Mouse (Mus musculus): ENCODE measurements around the gene Pyy. TPM values are rescaled to one million over a fixed set of nuclear protein-coding genes. Genes with fewer than 3 reads are reported as not detected.

Gene Pyy
- polyA plus RNA-seq, 1 experiment from 2014 or later: not detected

- no peaks in the 10 kb centered on the region; the same call in 1 of the 2 replicates for H3K36me3 ChIP-seq (replicated peaks; ENCODE audit: insufficient read depth, low read length)
- H3K4me2 ChIP-seq (ENCODE audit: low read depth, low read length): no peak overlapping the region
- 36% methylated on average over 16 of the region's 16 CpGs for WGBS (ENCODE audit: insufficient replicate concordance)
Measured at GRCm38 (mm10) chr11:102061941-102062473, 45.6 kb downstream of the Pyy start.

DNA sequence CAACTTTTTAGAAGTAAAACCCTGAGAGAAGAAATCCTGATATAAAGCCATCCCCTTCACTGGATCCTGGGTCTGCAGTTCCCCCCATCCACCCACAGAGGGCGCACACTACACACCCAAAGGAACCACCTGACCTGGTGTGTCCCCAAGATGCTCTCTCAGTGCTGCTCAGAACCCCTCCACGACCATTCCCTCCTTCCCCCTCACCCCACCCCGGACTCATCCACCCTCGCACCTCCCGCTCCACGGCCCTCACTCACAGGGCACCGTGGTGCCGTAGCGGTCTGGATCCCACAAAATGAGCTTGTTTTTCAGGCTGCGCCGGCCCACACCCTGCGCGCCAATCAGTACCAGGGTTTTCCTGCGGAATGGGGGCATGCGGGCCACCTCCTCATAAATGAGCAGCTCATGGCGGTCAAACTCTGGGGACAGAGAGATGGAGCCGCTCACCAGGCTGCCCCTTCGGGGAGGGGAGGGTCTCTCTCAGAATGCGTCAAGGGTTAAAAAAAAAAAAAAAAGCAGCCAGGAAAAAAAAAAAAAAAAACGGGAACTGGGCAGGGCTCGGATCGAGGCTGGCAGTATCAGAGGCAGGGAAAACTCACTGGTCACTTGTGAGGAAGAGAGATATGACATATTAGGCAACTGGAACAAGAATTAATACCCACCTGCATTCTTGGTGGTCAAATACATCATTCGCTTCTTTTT is 46.2 kb downstream of the Pyy start:
- no peak overlapping the region for H3K9ac ChIP-seq (replicated peaks)
- DNase-seq (peak; percentile 83), ATAC-seq (peak; percentile 71)
- no peak overlapping the region for H3K27ac ChIP-seq (ENCODE audit: low read depth)
- H3K9me3 ChIP-seq (ENCODE audit: low read length): no peaks in the 10 kb centered on the region
- H3K27me3 ChIP-seq (ENCODE audit: insufficient read depth, low read length): peaks cover 10% of the 10 kb centered on the region; the same call in 1 of the 2 replicates
- peaks cover 3% of the 10 kb centered on the region; the same call in 1 of the 2 replicates for H3K4me1 ChIP-seq (ENCODE audit: insufficient read depth)
- no peak overlapping the region; the same call in 1 of the 2 replicates for H3K4me3 ChIP-seq (ENCODE audit: low read depth, low read length)
- TF ChIP-seq CTCF (IDR thresholded peaks at IDR 0.05; ENCODE audit: low read depth): peak; percentile 99
- TF ChIP-seq EP300 (IDR thresholded peaks at IDR 0.05; ENCODE audit: low read depth): no peak
- H3K36me3 ChIP-seq (replicated peaks; ENCODE audit: insufficient read depth, low read length): no peaks in the 10 kb centered on the region; the same call in 1 of the 2 replicates
- peak overlapping the region; percentile 55 for H3K4me2 ChIP-seq (ENCODE audit: low read depth, low read length)
- 6% methylated on average over 23 of the region's 23 CpGs for WGBS (ENCODE audit: insufficient replicate concordance)

More at GRCm38 (mm10) chr11:102061941-102062473, 45.6 kb downstream of the Pyy start:
- H3K27me3 ChIP-seq (ENCODE audit: insufficient read depth, low read length): peaks cover 10% of the 10 kb centered on the region; the same call in 1 of the 2 replicates
- H3K4me3 ChIP-seq (ENCODE audit: low read depth, low read length): no peak overlapping the region
- no peak overlapping the region for H3K27ac ChIP-seq (ENCODE audit: low read depth)
- TF ChIP-seq CTCF (IDR thresholded peaks at IDR 0.05; ENCODE audit: low read depth): no peak
- TF ChIP-seq EP300 (IDR thresholded peaks at IDR 0.05; ENCODE audit: low read depth): no peak
- H3K9me3 ChIP-seq (ENCODE audit: low read length): no peaks in the 10 kb centered on the region
- H3K4me1 ChIP-seq (ENCODE audit: insufficient read depth): peaks cover 3% of the 10 kb centered on the region; the same call in 1 of the 2 replicates
- ATAC-seq (no peak), DNase-seq (no peak)
- H3K9ac ChIP-seq (replicated peaks): no peak overlapping the region

Other genes with a start within 250 kb of the Pyy start
- gene Meox1, start 213.5 kb downstream of the Pyy start, polyA plus RNA-seq (2015; fragmentation: Nextera tagmentation; extraction: Ambion mirVana): 0.05 and 0.11 TPM in 2 replicates
- not detected in 2 replicates for gene Sost, start 140.8 kb downstream of the Pyy start, polyA plus RNA-seq (2015; fragmentation: Nextera tagmentation; extraction: Ambion mirVana)
- gene Cfap97d1, start 123.6 kb downstream of the Pyy start, polyA plus RNA-seq (2015; fragmentation: Nextera tagmentation; extraction: Ambion mirVana): 0.19 TPM in 1 of 2 replicates, not detected in the other
- gene Dusp3, start 120.8 kb downstream of the Pyy start, polyA plus RNA-seq (2015; fragmentation: Nextera tagmentation; extraction: Ambion mirVana): 18.4 and 22.7 TPM in 2 replicates
- 0.56 and 0.72 TPM in 2 replicates for gene Mpp3, start 79.4 kb downstream of the Pyy start, polyA plus RNA-seq (2015; fragmentation: Nextera tagmentation; extraction: Ambion mirVana)
- 1.8 and 2.3 TPM in 2 replicates for gene Cd300lg, start 66.3 kb downstream of the Pyy start, polyA plus RNA-seq (2015; fragmentation: Nextera tagmentation; extraction: Ambion mirVana)
- 3.9 and 4.4 TPM in 2 replicates for gene Mpp2, start 19.3 kb downstream of the Pyy start, polyA plus RNA-seq (2015; fragmentation: Nextera tagmentation; extraction: Ambion mirVana)
- gene Ppy, start 6.5 kb downstream of the Pyy start, polyA plus RNA-seq (2015; fragmentation: Nextera tagmentation; extraction: Ambion mirVana): 0.72 TPM in 1 of 2 replicates, not detected in the other
- gene Nags, start 37.7 kb upstream of the Pyy start, polyA plus RNA-seq (2015; fragmentation: Nextera tagmentation; extraction: Ambion mirVana): 18.5 and 25.1 TPM in 2 replicates
- 5.8 and 6.4 TPM in 2 replicates for gene Tmem101, start 48.6 kb upstream of the Pyy start, polyA plus RNA-seq (2015; fragmentation: Nextera tagmentation; extraction: Ambion mirVana)
- gene Lsm12, start 77.5 kb upstream of the Pyy start, polyA plus RNA-seq (2015; fragmentation: Nextera tagmentation; extraction: Ambion mirVana): 52.2 and 55.0 TPM in 2 replicates
- 6.7 and 6.8 TPM in 2 replicates for gene G6pc3, start 81.8 kb upstream of the Pyy start, polyA plus RNA-seq (2015; fragmentation: Nextera tagmentation; extraction: Ambion mirVana)
- gene Hdac5, start 122.3 kb upstream of the Pyy start, polyA plus RNA-seq (2015; fragmentation: Nextera tagmentation; extraction: Ambion mirVana): 17.7 and 17.8 TPM in 2 replicates
- gene BC030867, start 141.1 kb upstream of the Pyy start, polyA plus RNA-seq (2015; fragmentation: Nextera tagmentation; extraction: Ambion mirVana): 4.7 and 4.9 TPM in 2 replicates
- not detected in 2 replicates for gene Asb16, start 160.9 kb upstream of the Pyy start, polyA plus RNA-seq (2015; fragmentation: Nextera tagmentation; extraction: Ambion mirVana)
- gene Tmub2, start 177.1 kb upstream of the Pyy start, polyA plus RNA-seq (2015; fragmentation: Nextera tagmentation; extraction: Ambion mirVana): 19.4 and 20.8 TPM in 2 replicates
- 4.5 and 4.6 TPM in 2 replicates for gene Atxn7l3, start 188.8 kb upstream of the Pyy start, polyA plus RNA-seq (2015; fragmentation: Nextera tagmentation; extraction: Ambion mirVana)
- 32.4 and 32.5 TPM in 2 replicates for gene Ubtf, start 211.9 kb upstream of the Pyy start, polyA plus RNA-seq (2015; fragmentation: Nextera tagmentation; extraction: Ambion mirVana)